Mouse (Mus musculus) lung, adult 18-20 months (tissue): Measurements from ENCODE around the gene Itk.

ENCODE experiments used
- DNase-seq, 2 experiments: peaks; one replicate each; pipeline ENCODE4 v3.0.0; 2022; ENCODE audit warnings: mixed read lengths in 2 of 2

The Itk gene

DNA sequence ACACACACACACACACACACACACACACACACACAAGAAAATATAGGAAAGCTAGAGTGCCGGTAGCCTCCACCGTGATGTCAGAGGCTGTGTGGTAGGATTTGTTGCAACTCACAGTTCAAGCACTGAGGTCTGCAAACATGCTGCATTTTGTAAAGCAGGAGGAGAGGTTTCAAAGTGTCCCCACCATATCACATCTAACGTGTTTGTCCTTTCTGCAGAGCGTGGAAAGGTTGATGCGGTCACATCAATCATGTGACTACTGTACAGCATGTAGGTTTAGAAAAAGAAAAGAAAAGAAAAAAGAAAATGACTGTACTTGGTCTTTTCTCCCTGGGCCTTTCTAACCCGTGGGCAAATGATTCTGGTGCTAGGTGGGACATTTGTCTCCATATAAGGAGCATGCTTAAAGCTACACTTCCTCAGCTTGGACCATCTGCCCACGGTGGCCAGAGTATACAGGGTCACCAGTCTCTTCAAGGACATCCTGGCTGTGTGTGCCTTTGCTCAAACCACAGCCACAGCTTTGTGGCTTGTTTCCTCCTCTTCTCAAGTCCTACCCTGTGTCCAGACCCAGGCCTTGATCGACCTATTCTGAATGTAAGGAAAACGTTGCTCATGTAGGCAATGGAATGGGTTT lies 83.3 kb downstream of the Itk start:
- DNase-seq = no peak

DNA sequence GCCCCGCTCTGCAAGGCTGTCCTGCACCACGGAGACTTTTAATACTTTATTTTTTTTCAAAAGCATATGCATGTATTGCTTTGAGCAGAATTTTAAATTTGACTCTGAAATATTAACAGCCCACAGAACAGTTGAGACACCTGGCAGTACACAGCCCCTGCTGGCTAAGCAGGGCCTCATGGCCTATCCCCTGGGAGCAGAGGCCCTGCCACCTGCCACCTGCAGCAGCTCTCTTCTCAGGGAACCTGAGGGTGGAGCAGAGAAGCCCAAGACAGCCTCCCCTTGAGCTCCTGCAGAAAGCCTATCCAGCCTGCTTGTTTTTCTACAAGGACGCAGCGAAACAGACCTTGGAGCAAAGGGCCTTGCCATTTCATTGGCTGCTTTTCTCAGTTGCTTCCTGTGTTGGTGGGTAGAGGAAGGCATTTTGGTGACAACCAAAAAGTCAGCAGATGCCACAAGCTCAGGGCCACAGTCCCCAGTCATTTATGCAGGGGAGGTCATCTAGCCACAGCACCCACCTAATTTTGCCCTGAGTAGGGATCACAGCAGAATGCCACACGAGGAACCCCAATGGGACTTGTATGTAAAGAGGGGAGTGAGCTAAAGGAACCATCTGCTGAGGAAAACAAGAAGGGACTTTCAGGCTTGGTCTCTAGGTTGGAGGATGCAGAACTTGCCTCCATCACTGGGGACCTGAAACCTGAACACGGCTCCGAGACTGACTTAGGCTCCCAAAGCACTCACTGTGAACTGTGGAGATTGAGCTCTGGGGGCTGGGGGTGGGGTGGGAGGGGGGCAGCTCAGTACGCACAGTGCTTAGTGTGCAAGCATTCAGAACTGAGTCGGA lies 84.2 kb downstream of the Itk start:
- no peak for DNase-seq

DNA sequence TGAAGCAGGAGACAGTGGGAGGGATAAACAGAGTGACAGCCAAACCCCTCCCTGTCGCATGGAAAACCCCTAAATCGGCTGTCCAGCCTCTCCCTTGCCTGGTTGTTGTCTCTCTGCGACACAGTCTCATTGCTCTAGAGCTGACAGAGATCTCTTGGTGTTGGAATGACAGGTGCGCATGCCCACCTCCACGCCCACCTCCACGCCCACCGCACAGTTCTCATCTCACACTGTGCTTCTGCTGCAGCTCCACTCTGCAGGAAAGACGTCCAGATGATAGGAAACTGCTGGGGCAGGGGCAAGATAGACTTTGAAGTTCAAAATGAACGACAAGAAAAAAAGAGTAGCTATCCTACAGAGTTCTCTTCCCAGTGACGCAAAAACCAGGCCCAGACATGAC lies 85.2 kb downstream of the Itk start:
- no peak for DNase-seq

DNA sequence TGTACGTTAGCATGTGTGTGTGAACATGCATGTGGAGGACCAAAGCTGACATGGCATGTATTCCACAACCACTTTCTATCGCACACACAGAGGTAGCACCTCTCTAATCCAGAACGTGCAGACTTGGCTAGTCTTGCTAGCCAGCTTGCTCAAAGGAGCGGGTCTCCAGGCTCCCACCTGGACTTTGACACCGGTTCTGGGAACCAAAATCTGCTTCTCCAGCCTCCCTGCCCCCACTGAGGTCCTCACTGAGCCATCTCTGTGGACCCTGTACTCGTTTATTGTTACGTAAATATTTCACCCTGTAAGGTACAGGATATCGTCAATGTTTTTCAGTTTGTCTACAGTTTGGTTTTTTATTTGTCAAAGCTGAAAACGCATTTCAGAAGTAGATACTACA lies 86.8 kb downstream of the Itk start:
- DNase-seq = no peak

DNA sequence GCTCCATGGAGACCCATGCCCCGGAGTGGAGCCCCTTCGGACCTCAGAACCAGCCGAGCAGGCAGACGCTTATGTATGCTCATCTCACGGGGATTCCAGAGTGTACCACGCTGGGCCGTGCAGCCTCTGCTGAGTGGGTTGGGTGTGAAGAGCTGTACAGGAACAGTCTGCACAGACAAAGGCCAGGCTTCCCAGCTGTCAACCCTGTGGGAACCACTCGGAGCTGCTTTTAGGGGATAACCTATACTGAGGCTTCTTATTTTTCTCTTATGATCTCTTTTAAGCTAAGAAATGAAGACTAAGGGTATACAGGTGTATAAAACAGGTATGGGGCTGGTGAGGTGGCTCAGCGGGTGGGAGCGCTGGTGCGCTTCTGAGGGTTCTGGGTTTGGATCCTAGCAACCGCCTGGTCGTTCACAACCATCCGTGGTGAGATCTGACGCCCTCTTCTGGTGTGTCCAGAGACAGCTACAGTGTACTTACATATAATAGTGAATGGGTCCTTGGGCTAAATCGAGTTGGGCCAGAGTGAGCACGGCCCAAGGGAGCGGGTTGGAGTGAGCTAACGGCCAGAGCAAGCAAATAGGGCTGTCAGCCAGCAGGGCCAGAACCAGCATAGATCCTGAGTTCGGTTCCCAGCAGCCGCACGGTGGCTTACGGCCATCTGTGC lies 87.6 kb downstream of the Itk start:
- DNase-seq = no peak

DNA sequence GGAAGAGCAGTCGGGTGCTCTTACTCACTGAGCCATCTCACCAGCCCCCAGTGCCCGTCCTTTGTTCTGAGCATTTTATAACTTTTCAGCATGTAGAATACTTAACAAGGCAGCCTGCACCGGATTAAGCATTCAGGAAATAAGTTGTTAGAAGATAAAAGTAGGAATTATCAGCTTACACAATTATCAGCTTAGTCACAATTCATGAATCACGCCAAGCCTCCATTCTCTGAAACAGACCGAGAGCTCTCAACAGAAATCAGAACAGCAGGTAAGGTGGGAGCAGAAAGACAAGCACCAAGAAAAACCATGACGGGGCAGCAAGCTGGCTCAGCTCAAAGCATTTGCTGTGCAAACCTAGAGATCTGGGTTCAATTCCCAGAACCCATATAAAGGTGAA lies 89.4 kb downstream of the Itk start:
- no peak for DNase-seq

DNA sequence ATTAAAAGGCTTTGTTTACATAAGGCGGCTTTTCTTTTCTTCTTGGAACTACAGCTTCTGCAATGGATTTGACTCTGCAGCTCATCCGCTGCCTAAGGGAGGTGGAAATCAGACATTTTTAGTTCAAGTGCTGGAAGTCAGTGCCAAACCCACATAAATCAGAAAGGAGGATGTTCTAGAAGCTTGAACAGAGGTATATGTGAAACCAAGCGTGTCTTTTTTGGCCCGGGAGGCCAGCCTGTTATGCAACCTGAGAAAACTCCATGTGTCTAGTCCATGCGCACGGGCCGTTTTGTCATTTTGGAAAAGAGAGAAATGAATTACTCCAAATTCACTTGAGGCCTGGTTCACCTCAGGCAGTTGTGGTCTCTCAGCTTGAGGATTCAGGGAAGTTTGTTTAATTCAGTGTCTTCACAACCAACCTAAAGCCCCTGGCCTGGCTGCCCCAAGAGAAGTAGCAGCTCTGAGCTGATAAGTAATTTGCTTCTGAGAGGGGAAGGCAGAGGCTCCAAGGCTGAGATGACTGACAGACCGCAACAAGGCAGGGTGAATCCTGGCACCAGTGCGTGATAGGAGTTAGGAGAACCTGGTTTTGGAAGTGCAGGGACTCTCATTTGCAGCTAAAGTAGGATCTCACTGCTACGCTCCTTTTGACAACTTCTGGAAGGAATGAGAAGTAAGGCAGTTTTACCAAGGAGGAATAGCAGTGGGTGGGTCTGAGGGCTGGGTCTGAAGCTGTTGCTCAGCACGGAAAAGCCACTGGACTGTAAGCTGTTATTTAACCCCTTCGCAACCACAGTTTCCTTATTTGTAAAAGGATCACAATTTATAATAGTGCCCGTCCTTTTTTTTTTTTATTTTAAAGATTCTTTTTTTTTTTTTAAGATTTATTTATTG lies 90.2 kb downstream of the Itk start:
- peak in 1 of 2 experiments; percentile 26 for DNase-seq

DNA sequence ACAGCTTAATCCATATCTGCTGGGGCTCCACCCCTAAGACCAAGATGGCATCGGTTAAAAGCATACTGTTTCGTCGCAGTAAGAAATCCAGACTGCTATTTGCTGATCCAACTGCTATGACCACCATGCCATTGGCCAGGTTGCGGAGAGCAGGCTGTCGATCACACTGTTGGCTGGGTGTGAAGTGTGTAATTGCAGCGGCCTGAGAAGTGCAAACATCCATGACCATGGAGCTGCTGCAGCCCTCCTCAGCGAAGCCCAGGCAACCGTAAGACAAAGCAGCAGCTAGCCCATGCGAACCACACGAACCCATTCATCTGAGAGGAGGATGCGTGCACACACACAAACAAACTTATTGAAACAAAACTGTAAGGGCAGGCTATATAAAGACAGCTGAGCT lies 94.9 kb downstream of the Itk start:
- peak in 1 of 2 experiments; percentile 18 for DNase-seq

DNA sequence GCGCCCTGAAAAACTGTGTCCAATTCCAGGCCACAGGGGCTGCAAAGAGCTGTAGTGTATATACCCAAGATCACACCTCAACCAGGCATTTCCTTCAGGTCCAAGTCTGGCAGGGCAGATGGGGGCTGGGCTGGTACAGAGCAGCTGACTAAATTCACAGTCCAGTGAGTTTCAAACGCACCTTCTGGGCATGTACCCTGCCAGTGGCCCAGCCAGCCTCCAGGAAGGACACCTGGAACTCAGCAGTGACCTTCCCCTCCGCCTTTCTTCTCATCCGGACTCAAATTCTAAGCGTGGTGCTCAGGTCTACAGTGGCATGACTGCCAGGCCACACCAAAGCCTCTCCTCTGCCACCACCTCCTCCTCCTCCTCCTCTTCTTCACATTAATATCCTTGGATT lies 95.8 kb downstream of the Itk start:
- no peak for DNase-seq

DNA sequence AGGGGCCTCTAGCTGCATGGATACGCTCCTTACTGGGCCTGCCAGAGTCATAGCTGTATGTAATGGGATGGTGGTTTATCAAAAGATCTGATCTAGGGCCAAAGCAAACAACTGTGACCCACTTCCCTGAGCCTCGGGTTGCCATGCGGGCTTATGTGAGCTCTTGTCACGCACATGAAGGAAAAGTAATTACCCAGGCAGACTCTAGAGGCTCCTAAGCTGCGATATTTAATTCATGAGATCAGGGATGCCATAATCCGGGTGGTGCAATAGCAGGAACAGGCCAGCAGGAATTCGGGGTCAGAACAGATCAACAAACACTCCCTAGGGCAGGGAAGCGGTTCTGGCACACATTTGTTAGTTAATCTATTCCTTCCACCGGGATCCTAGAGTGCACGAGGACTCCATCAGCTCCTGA lies 98.3 kb downstream of the Itk start:
- DNase-seq = peak in 1 of 2 experiments; percentile 51

DNA sequence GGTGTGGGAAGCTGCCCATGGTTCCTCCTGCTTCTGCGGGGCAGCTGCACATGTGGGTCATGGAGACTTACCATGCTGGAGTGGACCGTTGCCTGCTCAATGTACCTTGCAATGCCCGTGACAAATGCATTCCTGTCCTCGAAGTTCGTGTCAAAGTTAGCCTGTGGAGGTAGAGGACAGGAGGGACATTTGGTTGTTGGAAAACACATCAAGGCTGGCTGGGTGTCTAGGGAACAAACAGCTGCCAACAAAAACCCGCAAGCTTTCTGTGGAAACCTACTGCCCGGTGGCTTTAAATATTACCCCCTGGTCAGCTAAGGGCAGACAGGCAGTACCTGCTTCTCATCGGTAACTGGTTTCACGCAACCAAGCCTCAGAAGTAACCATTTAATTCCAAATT lies 99.8 kb downstream of the Itk start:
- DNase-seq = no peak

DNA sequence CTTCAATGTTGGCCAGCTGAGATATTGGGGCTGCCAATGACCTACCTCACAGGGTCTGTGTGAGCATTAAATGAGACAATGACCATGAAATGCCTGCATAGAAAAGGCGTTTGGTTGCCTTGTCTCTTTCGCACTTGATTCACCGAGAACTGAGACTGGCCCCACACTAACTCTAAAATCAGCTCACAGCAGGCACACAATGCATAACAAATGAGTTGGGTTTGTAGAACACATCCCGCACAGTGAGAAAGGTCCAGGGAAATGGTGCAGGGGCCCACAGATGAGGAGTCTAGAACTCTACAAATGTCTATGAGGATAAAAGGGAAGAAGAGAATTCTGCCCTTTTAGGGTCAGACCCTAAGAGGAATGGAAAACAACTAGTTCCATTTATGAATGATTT lies 100.3 kb downstream of the Itk start:
- no peak for DNase-seq

DNA sequence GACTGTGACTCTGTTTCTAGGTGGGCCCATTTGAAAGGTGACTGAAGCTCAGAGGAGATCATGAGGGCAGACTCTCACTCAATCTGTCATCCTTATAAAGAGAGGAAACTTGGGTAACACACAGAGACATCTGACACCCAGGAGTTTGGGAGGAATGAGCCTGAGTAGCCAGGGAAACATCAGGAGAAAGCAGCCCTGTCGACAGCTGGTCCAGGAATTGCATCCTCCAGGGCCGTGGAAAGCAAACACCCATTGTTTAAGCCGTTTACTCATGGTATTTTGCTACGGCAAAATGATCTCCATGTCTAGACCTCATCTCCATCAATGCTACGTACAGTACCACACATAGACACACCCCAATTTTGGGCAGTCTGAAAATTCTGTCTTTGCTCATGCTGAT lies 101.2 kb downstream of the Itk start:
- no peak for DNase-seq

DNA sequence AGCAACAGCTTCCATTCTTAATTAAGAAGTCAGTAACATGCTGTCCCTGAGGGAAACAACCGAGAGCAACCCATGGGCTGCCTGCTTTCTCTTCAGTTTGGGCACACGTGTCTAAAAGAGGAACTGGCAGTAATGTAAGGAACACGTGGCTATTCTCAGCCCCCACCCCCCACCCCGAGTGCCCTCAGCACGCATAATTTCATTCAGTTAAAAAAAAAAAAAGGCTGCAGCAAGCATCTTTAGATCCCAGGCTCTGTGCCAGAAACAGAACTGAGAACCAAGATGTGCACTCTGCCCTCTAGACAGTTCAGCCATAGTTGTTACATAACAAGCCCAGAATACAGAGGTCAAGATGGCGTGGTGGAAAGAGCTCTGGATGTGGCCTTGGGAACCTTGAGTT lies 102.5 kb downstream of the Itk start:
- no peak for DNase-seq

DNA sequence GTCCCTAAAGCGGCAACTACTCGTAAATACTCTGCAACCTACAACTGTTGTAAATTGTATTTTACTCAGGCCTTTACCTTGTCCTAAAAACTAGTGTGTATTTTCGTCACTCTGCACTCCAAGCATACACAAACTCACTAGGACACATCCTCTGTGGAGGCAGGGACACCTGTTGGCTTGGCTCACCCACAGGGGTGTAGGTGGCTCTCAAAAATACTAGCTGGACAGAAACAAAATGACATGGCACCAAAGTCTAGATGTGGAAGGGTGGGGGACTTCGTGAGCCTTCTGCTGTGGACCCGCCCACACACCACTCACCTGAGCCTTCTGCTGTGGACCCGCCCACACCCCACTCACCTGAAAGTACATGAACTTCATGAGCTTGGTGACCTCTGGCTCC lies 105.5 kb downstream of the Itk start:
- DNase-seq = no peak

DNA sequence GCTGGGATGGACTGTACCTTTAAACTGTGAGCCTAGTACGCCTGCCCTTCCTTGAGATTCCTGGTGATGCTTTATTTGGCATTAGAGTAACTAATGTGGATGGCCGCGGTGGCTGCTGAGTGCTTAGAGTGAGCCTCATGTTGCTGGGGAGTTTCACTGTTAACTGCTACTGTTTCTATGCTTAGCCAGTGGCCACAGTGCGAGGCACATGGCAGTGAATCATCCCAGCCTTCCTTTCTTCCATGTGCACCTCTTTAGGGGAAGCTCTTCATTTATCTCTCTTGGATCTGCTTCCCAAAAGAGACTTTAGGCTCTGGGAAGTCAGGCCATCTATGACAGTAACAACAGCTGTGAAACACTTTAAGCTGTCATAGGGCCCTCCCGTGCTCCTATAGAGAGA lies 106.7 kb downstream of the Itk start:
- no peak for DNase-seq

DNA sequence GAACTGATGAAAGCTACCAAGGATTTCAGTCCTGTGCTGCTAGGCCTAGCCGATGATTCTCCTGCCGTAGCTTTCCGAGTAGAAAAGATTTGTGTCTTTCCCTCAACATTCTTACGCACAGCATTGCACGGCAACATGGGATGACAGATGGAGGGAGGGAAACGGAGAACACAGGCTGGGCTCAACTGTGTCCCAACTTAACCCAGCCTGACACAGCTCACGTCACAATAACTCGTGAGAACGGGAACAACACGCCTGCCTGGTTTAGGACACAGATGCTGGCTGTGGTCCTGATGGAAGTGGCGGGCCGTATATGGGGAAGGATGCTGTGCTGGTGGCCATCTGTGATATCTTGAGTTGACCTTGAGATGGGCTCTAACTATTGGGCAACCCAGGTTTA lies 110.6 kb downstream of the Itk start:
- DNase-seq = no peak

DNA sequence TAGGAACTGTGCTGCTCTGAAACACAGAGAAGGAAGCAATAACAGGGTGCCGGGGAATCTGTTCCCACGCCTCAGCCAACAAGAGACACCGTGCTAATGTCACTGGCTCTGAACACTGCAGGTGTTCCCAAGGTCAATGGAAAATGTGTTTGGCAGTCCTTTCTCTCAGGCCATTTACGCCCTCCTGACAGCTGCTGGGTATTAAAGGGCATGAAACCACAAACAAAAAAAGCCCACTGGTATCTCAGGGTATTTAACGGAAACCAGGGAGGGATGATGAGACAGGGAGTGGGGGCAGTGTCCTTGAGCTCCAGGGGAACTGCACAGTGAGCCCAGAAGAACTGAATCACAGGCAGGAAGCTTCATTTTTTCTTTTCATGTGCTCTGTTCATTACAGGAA lies 111.2 kb downstream of the Itk start:
- DNase-seq = no peak

DNA sequence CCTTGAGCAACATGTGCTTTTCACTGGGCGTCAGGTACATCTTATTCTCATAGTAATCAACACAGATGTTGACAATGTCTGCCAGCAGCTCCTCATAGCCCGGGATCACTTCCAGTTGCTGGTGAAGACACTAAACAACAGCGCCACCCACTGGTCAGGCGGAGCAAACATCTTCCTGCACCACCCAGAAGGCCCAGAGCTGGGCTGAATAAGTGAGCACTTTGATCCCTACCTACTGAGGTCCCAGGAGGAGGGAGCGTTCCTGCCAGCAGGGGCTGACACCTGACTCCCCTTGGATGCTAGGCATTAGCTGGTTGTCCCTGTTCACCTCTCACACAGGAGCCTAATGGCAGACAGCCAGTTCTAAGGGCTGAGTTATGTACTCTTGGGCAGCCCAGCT lies 112.5 kb downstream of the Itk start:
- DNase-seq = peak in 1 of 2 experiments; percentile 15

DNA sequence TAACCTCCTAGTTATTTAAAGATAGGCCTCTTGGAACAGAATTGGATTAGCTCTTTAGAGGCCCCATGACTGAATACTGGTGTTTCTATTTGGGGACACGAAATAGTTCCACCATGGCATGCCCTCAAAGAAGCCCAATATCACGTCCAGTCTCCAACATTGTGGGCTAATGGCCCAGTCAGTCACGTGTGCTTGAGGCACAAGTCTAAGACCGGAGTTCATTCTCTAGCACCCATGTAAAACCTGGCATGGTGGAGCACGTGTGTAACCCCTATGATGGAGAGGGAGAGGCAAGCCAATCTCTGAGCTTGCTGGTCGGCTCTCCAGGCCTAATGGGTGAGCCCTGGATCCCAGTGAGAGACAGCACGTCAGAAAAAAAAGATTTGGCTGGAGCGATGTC lies 113.1 kb downstream of the Itk start:
- DNase-seq = no peak

DNA sequence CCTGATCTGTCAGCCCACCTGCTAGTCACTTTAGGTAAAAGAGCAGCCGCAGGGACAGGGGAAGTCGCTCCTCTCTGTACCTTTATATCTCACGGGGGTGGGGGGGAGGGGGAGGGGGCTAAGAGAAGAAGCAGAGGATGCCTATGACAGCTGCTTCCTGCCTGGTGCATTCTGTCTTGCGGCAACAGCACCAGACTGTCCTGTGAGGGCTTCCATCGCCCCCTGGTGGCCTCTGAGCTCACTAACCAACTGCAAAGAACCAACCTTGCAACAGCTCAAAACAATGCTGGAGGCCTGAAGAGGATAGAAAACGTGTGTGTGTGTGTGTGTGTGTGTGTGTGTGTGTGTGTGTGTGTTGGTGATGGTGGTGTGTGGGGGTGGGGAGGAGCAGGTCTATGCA lies 114.0 kb downstream of the Itk start:
- peak; percentile 37 to 59 for DNase-seq
